Mouse (Mus musculus) hindbrain, embryonic 11.5 days (tissue): ENCODE measurements around the gene Gm20547. TPM values are rescaled to one million over a fixed set of nuclear protein-coding genes. Genes with fewer than 3 reads are reported as not detected.

ENCODE experiments used
- ATAC-seq: fragments of 200-750 bp; cut with Nextera tagmentation; 2 replicates; pipeline ENCODE4 v1.8.0; 2017; ENCODE audit warnings: mild to moderate bottlenecking, moderate TSS enrichment, moderate library complexity; ENCODE audit not compliant: low FRiP score
- DNase-seq: peaks from one replicate; pipeline ENCODE4 v3.0.0-alpha.2; 2015; ENCODE audit warnings: low spot score
- H3K27ac ChIP-seq: fragments of 300-500 bp; sonication (generic); 2 replicates; pipeline ENCODE4 v1.5.1; 2014; ENCODE audit warnings: mild to moderate bottlenecking, low read depth, low read length
- H3K27me3 ChIP-seq: fragments of 300-500 bp; sonication (generic); 2 replicates; pipeline ENCODE4 v1.6.1; 2014; ENCODE audit warnings: mild to moderate bottlenecking, low read length, moderate library complexity, mixed read lengths; ENCODE audit not compliant: control insufficient read depth, insufficient read depth
- H3K36me3 ChIP-seq: fragments of 300-500 bp; sonication (generic); 2 replicates; pipeline ENCODE4 v1.6.1; 2014; ENCODE audit warnings: mild to moderate bottlenecking, low read length, moderate library complexity, mixed read lengths; ENCODE audit not compliant: control insufficient read depth, insufficient read depth
- H3K4me1 ChIP-seq: fragments of 300-500 bp; sonication (generic); replicated peaks from 2 replicates; pipeline ENCODE4 v1.6.1; 2014; ENCODE audit warnings: low read length, mixed read lengths; ENCODE audit not compliant: control insufficient read depth, insufficient read depth
- H3K4me2 ChIP-seq: fragments of 300-500 bp; sonication (generic); replicated peaks from 2 replicates; pipeline ENCODE4 v1.6.1; 2014; ENCODE audit warnings: mild to moderate bottlenecking, low read depth, low read length
- H3K4me3 ChIP-seq: fragments of 300-500 bp; sonication (generic); 2 replicates; pipeline ENCODE4 v1.5.1; 2014; ENCODE audit warnings: low read depth, low read length
- H3K9ac ChIP-seq: fragments of 300-500 bp; sonication (generic); 2 replicates; pipeline ENCODE4 v1.6.1; 2014; ENCODE audit warnings: low read depth, low read length
- H3K9me3 ChIP-seq: fragments of 300-500 bp; sonication (generic); 2 replicates; pipeline ENCODE4 v1.6.1; 2016; ENCODE audit warnings: low read length; ENCODE audit not compliant: control insufficient read depth
- WGBS: fragments of 180-500 bp; shearing (Covaris S2); extraction: QIAGEN DNeasy Blood & Tissue Kit; methylation state at CpG from one replicate; pipeline ENCODE4 v1.1.7; 2014; 5-methylcytosine and 5-hydroxymethylcytosine counted together
- polyA plus RNA-seq: library from polyadenylated mRNA; unstranded; fragments of >200 nt; fragmentation: Nextera tagmentation; extraction: Ambion mirVana; gene quantifications from 2 replicates; pipeline ENCODE4 v1.2.1, GENCODE M21; 2014

The Gm20547 gene
- polyA plus RNA-seq, 1 experiment from 2014 or later, result not detected

- H3K4me1 ChIP-seq, result peaks cover 10% of the 10 kb centered on the region
- 77% methylated on average over 12 of the region's 12 CpGs for WGBS
- peaks cover 6% of the 10 kb centered on the region for H3K36me3 ChIP-seq
- DNase-seq (no peak), ATAC-seq (no peak)
- no peaks in the 10 kb centered on the region for H3K27me3 ChIP-seq
- H3K9me3 ChIP-seq, result no peaks in the 10 kb centered on the region
- peak overlapping the region; percentile 71; the same call in 1 of the 2 replicates for H3K4me3 ChIP-seq
- no peak overlapping the region; the same call in 1 of the 2 replicates for H3K4me2 ChIP-seq
- peak overlapping the region; percentile 63 for H3K9ac ChIP-seq
- H3K27ac ChIP-seq, result peak overlapping the region; percentile 87
Observed at GRCm38 (mm10) chr17:34893072-34893824, 11.4 kb upstream of the Gm20547 start.

GRCm38 (mm10) chr17:34891377-34891776 is 9.5 kb upstream of the Gm20547 start:
- Histone ChIP-seq H3K9ac (no peak overlapping the region), H3K4me3 (no peak overlapping the region), H3K4me1 (peaks cover 7% of the 10 kb centered on the region), H3K27me3 (no peaks in the 10 kb centered on the region), H3K36me3 (peaks cover 5% of the 10 kb centered on the region), H3K4me2 (no peak overlapping the region), H3K9me3 (no peaks in the 10 kb centered on the region), H3K27ac (no peak overlapping the region)
- no peak for ATAC-seq
- DNase-seq, result no peak
- WGBS, result 100% methylated on average over 2 of the region's 2 CpGs

GRCm38 (mm10) chr17:34890074-34890743 is 8.4 kb upstream of the Gm20547 start:
- H3K27me3 ChIP-seq, result no peaks in the 10 kb centered on the region
- no peaks in the 10 kb centered on the region; the same call in 1 of the 2 replicates for H3K4me1 ChIP-seq
- H3K4me3 ChIP-seq, result no peak overlapping the region
- ATAC-seq, result no peak
- no peaks in the 10 kb centered on the region for H3K36me3 ChIP-seq
- no peak overlapping the region for H3K4me2 ChIP-seq
- no peak overlapping the region for H3K9ac ChIP-seq
- DNase-seq, result no peak
- no peaks in the 10 kb centered on the region for H3K9me3 ChIP-seq
- H3K27ac ChIP-seq, result no peak overlapping the region
- WGBS, result 88% methylated on average over 12 of the region's 12 CpGs

GRCm38 (mm10) chr17:34887942-34888341 is 6.1 kb upstream of the Gm20547 start:
- Histone ChIP-seq H3K36me3 (no peaks in the 10 kb centered on the region), H3K9ac (no peak overlapping the region), H3K4me1 (no peaks in the 10 kb centered on the region), H3K4me3 (no peak overlapping the region), H3K4me2 (no peak overlapping the region), H3K27me3 (no peaks in the 10 kb centered on the region), H3K9me3 (no peaks in the 10 kb centered on the region), H3K27ac (no peak overlapping the region)
- WGBS, result 88% methylated on average over 5 of the region's 5 CpGs
- DNase-seq (no peak), ATAC-seq (no peak)

DNA sequence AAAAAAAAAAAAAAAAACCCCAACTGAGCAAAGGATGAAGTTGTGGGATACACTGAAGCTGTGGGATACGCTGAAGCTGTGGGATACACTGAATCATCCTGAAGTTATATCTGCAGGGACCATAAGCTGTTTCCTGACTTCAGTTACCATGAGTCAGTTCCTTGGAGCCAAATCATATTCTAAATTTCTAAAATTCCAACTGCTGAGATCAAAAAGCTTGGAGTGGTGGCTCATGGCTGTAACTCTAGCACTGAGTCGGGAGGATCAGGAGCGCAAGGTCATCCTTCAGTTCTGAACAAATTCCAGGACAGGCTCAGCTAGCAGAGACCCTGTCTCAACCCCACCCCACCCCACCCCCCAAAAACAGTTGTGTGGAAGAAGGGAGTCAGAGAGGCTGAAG is 3.8 kb upstream of the Gm20547 start:
- WGBS, result 79% methylated on average over 3 of the region's 3 CpGs
- no peaks in the 10 kb centered on the region for H3K36me3 ChIP-seq

DNA sequence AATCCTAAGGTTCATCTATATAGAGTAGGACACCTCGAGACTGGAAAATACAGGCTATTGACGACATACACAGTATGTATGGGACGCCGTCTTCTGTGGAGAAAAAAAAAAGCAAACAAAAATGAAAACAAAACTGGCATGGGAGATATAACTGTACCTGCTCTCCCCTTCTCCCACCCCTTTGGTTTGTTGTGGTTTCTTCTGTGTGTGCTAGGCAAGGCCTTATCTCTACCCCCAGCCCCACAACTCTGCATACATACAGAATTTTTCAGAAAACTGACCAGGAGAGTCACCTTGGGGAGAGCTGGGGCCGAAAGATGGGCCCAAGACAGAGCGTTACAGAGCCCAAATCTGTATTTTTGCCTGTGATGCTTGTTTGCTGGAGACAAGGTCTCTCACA is 2.9 kb upstream of the Gm20547 start:
- 0 out of 2 replicates have a peak, but pooled peaks cover 2% of the 10 kb centered on the region for H3K27me3 ChIP-seq
- WGBS, result 88% methylated on average over 6 of the region's 6 CpGs
- no peaks in the 10 kb centered on the region for H3K9me3 ChIP-seq
- no peak overlapping the region for H3K4me3 ChIP-seq
- no peak overlapping the region for H3K4me2 ChIP-seq
- no peak overlapping the region for H3K9ac ChIP-seq
- H3K27ac ChIP-seq, result no peak overlapping the region
- ATAC-seq (no peak), DNase-seq (no peak)
- H3K36me3 ChIP-seq, result no peaks in the 10 kb centered on the region
- no peaks in the 10 kb centered on the region for H3K4me1 ChIP-seq

More for the DNA sequence above, 3.8 kb upstream of the Gm20547 start:
- no peak overlapping the region for H3K27ac ChIP-seq
- H3K4me2 ChIP-seq, result no peak overlapping the region
- DNase-seq (no peak), ATAC-seq (no peak)
- 0 out of 2 replicates have a peak, but pooled peaks cover 2% of the 10 kb centered on the region for H3K27me3 ChIP-seq
- H3K9ac ChIP-seq, result no peak overlapping the region
- no peak overlapping the region for H3K4me3 ChIP-seq
- H3K9me3 ChIP-seq, result no peaks in the 10 kb centered on the region
- no peaks in the 10 kb centered on the region for H3K4me1 ChIP-seq

GRCm38 (mm10) chr17:34883332-34883731 is 1.5 kb upstream of the Gm20547 start:
- WGBS, result 69% methylated on average over 3 of the region's 3 CpGs
- H3K9ac ChIP-seq, result no peak overlapping the region
- DNase-seq, result no peak

GRCm38 (mm10) chr17:34881166-34881565 is 676 bp downstream of the Gm20547 start:
- Histone ChIP-seq H3K4me2 (no peak overlapping the region), H3K9me3 (no peaks in the 10 kb centered on the region), H3K4me3 (no peak overlapping the region), H3K27me3 (0 out of 2 replicates have a peak, but pooled peaks cover 2% of the 10 kb centered on the region), H3K36me3 (no peaks in the 10 kb centered on the region), H3K4me1 (no peaks in the 10 kb centered on the region), H3K9ac (no peak overlapping the region), H3K27ac (no peak overlapping the region)
- no peak for DNase-seq
- no peak for ATAC-seq

More at GRCm38 (mm10) chr17:34883332-34883731, 1.5 kb upstream of the Gm20547 start:
- no peak for ATAC-seq
- Histone ChIP-seq H3K4me2 (no peak overlapping the region), H3K4me1 (no peaks in the 10 kb centered on the region), H3K9me3 (no peaks in the 10 kb centered on the region), H3K4me3 (no peak overlapping the region), H3K27me3 (0 out of 2 replicates have a peak, but pooled peaks cover 2% of the 10 kb centered on the region), H3K27ac (no peak overlapping the region), H3K36me3 (no peaks in the 10 kb centered on the region)
